Mouse (Mus musculus) heart, embryonic 11.5 days (tissue): ENCODE measurements around the gene Smarcd1. TPM values are rescaled to one million over a fixed set of nuclear protein-coding genes. Genes with fewer than 3 reads are reported as not detected.
A peak's percentile ranks its signal among the peaks of the same experiment; 100 is the strongest.

Experiments
- ATAC-seq: fragments of 200-750 bp; cut with Nextera tagmentation; replicated peaks from 2 replicates; pipeline ENCODE4 v1.8.0; 2017; ENCODE audit warnings: moderate library complexity; ENCODE audit not compliant: insufficient number of reproducible peaks, low FRiP score, low TSS enrichment
- H3K27ac ChIP-seq: fragments of 300-500 bp; sonication (generic); 2 replicates; pipeline ENCODE4 v1.5.1; 2014; ENCODE audit warnings: mild to moderate bottlenecking, low read depth, low read length
- H3K27me3 ChIP-seq: fragments of 300-500 bp; sonication (generic); 2 replicates; pipeline ENCODE4 v1.6.1; 2014; ENCODE audit warnings: mild to moderate bottlenecking, low read length, mixed read lengths; ENCODE audit not compliant: control insufficient read depth, insufficient read depth
- H3K36me3 ChIP-seq: fragments of 300-500 bp; sonication (generic); 2 replicates; pipeline ENCODE4 v1.6.1; 2014; ENCODE audit warnings: mild to moderate bottlenecking, low read length, moderate library complexity, mixed read lengths; ENCODE audit not compliant: control insufficient read depth, insufficient read depth
- H3K4me1 ChIP-seq: fragments of 300-500 bp; sonication (generic); 2 replicates; pipeline ENCODE4 v1.6.1; 2014; ENCODE audit warnings: low read length; ENCODE audit not compliant: control insufficient read depth, insufficient read depth
- H3K4me2 ChIP-seq: fragments of 300-500 bp; sonication (generic); 2 replicates; pipeline ENCODE4 v1.6.1; 2014; ENCODE audit warnings: mild to moderate bottlenecking, moderate library complexity
- H3K4me3 ChIP-seq: fragments of 300-500 bp; sonication (generic); 2 replicates; pipeline ENCODE4 v1.5.1; 2014; ENCODE audit warnings: low read depth, low read length
- H3K9ac ChIP-seq: fragments of 300-500 bp; sonication (generic); 2 replicates; pipeline ENCODE4 v1.6.1; 2014; ENCODE audit warnings: mild to moderate bottlenecking, low read depth, low read length, moderate library complexity
- H3K9me3 ChIP-seq: fragments of 300-500 bp; sonication (generic); replicated peaks from 2 replicates; pipeline ENCODE4 v1.6.1; 2016; ENCODE audit warnings: low read length; ENCODE audit not compliant: control insufficient read depth
- WGBS: fragments of 180-500 bp; shearing (Covaris S2); extraction: QIAGEN DNeasy Blood & Tissue Kit; methylation state at CpG from one replicate; pipeline ENCODE4 v1.1.7; 2014; ENCODE audit not compliant: insufficient replicate concordance; 5-methylcytosine and 5-hydroxymethylcytosine counted together
- polyA plus RNA-seq: library from polyadenylated mRNA; unstranded; fragments of >200 nt; fragmentation: Nextera tagmentation; extraction: Ambion mirVana; gene quantifications from 2 replicates; pipeline ENCODE4 v1.2.1, GENCODE M21; 2014

Smarcd1 gene
- polyA plus RNA-seq, 1 experiment from 2014 or later, result 24.8 TPM

DNA sequence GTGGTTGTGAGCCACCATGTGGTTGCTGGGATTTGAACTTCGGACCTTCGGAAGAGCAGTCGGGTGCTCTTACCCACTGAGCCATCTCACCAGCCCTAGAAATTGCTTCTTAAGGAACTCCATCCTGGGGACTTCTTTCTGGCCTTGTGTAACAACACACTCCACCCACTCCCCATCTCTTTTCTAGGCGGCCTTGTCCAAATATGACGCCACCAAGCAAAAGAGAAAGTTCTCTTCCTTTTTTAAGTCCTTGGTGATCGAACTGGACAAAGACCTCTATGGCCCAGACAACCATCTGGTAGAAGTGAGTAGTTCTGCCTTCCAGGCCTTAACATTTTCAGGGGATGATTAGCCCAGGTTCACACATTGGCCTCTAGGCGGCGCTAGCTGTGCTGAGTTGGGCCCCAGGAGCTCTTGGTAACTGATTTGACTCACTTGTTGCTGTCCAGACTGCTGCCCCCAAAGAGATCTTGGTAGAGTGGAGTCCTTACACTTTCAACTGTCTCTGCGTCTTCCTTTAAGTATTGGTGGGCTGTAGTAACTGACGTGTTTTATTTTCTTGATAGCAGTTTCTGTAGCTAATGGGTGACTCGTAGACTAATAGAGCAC lies 3.6 kb downstream of the Smarcd1 start, which contains the start of gene Gm17349:
Gene Gm17349, minus strand, starts transcription at position 51 of the 609 bp plus-strand sequence.
- Histone ChIP-seq H3K4me1 (peaks cover 38% of the 10 kb centered on the region), H3K36me3 (peaks cover 32% of the 10 kb centered on the region), H3K4me3 (peak within 1 kb of the TSS; percentile 8; the same call in 1 of the 2 replicates)

DNA sequence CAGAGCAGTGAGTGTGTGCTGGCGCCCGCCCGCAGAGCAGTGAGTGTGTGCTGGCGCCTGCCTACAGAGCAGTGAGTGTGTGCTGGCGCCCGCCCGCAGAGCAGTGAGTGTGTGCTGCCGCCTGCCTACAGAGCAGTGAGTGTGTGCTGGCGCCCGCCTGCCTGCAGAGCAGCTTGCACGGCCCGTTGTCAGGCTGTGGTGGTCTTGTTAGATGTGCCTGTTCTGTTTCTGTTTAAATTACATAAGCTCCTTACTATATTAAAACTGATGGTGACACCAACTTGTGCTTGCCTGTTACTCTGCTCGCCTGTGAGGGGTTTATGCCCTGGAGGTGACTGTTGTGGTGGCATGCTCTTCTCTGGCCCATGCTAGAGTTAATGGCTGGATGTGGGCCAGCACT lies 6.2 kb downstream of the Smarcd1 start:
- Histone ChIP-seq H3K27me3 (no peaks in the 10 kb centered on the region), H3K36me3 (peaks cover 50% of the 10 kb centered on the region), H3K4me2 (no peak overlapping the region), H3K4me3 (no peak overlapping the region), H3K4me1 (peaks cover 24% of the 10 kb centered on the region), H3K9me3 (no peaks in the 10 kb centered on the region), H3K27ac (no peak overlapping the region), H3K9ac (no peak overlapping the region)
- WGBS, result 94% methylated on average over 13 of the region's 13 CpGs
- no peak for ATAC-seq

More for the DNA sequence above, 3.6 kb downstream of the Smarcd1 start, which contains the start of gene Gm17349:
- no peak for ATAC-seq
- peak within 1 kb of the TSS; percentile 82 for H3K4me2 ChIP-seq
- H3K27me3 ChIP-seq, result no peaks in the 10 kb centered on the region
- 67% methylated on average over 11 of the region's 11 CpGs for WGBS
- H3K27ac ChIP-seq, result peak within 1 kb of the TSS; percentile 98
- no peaks in the 10 kb centered on the region for H3K9me3 ChIP-seq
- H3K9ac ChIP-seq, result peak within 1 kb of the TSS; percentile 55; the same call in 1 of the 2 replicates

DNA sequence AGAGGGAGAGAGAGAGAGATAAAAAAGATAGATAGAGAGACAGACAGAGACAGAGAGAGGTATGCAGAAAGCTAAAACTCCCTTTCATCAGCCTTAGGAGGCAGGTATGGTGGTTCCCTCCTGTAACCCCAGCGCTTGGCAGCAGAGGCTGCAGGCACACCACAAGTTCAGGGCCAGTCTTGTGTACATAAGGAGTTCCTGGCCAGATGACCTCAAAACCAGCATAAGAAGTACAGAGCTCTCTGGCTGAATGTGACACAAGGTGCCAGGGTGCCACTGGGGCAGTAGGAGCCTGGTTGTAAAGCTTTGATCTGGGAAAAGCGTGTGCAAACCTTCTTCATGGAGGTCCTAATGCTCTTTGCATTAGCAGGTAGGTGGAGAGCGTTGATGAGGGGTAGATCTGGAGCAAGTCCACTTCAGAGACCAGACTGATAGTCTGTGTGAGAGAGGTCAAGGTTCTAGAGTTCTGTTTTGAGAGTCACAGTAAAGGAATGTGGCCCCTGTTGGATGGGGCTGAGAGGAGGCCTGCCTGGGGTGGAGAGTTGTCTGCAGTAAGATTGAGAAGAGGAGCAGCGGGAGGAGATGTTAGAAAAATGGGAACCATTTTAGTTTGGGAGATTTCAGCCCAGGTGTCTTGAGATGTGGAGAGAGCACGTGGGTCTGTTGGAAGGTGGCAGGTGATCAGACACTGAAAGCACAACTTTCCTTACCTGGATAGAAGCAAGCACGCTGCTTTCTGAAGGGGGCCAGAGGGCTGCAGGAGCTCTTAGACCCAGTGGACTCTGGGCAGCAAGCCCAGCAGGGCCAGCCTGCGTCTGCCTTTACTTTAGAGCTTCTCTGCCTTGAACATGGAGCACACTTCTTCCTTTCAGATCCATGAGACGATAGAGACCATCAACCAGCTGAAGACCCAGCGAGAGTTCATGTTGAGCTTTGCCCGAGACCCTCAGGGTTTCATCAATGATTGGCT lies 8.6 kb downstream of the Smarcd1 start:
- no peak overlapping the region for H3K27ac ChIP-seq
- H3K9me3 ChIP-seq, result no peaks in the 10 kb centered on the region
- no peak overlapping the region for H3K4me3 ChIP-seq
- peaks cover 52% of the 10 kb centered on the region for H3K36me3 ChIP-seq
- no peaks in the 10 kb centered on the region for H3K27me3 ChIP-seq
- no peak for ATAC-seq
- H3K4me2 ChIP-seq, result no peak overlapping the region
- WGBS, result 85% methylated on average over 10 of the region's 10 CpGs
- H3K4me1 ChIP-seq, result peaks cover 12% of the 10 kb centered on the region; the same call in 1 of the 2 replicates
- no peak overlapping the region for H3K9ac ChIP-seq

DNA sequence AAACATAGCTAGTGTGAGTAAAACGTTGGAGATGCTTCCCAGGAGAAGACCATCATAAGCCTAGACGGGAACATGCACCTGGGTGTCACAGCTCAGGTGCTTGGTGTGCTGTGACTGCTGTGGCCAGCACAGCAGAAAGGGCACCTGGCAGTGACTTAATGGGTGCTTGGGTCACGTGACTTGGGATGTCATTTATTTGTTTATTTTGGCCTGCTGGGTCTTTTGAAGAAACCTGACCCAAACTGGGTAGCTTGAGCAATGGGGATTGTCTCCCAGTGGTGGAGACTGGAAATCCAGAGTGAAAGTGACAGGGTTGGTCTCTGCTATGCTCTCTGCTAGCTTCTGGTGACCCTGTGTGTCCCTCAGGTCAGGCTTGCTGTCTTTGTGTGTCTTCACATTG lies 9.6 kb downstream of the Smarcd1 start:
- Histone ChIP-seq H3K4me2 (no peak overlapping the region), H3K27me3 (no peaks in the 10 kb centered on the region), H3K9ac (no peak overlapping the region), H3K27ac (no peak overlapping the region), H3K4me3 (no peak overlapping the region), H3K36me3 (peaks cover 45% of the 10 kb centered on the region), H3K4me1 (peaks cover 11% of the 10 kb centered on the region; the same call in 1 of the 2 replicates), H3K9me3 (no peaks in the 10 kb centered on the region)
- ATAC-seq, result no peak
- 72% methylated on average over 3 of the region's 3 CpGs for WGBS

DNA sequence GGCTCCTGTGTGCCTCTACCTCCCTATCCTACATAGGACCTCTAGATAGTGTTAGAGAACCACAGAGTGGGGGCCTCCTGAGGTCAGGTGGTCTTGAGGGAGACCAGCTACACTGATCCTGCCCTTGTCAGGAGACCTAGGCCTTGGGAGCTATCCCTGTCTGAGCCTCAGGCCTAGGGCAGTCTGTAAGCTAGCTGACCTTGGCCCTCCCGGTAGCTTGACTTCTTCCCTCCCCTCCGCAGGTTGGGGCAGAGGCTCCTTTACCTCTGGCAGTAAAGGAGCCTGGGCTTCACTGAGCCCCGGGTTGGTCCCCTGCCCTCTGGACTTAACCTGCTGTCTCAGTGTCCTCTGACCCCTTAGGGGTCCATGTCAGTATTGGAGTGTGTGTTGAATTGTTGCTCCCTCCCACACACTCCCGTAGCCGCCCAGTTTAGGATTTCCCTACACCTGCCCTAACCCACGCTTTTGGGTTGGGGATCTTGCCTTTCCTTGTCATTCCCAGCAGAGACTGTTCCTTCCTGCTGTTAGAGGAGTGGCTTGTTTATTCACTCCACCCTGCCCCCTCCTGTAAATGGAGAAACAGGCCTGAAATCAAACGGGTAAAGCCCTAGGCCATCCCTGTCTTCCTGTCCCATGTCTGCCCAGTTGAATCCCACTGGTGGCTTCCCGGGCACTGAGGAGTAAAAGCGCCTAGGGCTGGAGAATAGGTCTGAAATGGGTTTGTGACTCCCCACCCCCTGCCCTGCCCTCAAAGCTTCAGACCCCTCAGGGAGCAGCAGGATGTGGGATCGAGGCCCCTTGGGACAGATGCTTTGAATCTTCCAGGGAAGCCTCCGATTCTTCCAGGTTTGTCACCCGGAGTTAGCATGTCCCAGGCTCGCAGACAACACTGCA lies 11.0 kb downstream of the Smarcd1 start:
- no peaks in the 10 kb centered on the region for H3K27me3 ChIP-seq
- H3K36me3 ChIP-seq, result peaks cover 35% of the 10 kb centered on the region
- H3K4me2 ChIP-seq, result no peak overlapping the region
- H3K9ac ChIP-seq, result no peak overlapping the region
- no peaks in the 10 kb centered on the region for H3K9me3 ChIP-seq
- ATAC-seq, result no peak; the same call in 1 of the 2 replicates
- H3K27ac ChIP-seq, result peak overlapping the region; percentile 76; the same call in 1 of the 2 replicates
- H3K4me3 ChIP-seq, result no peak overlapping the region
- 68% methylated on average over 13 of the region's 13 CpGs for WGBS
- peaks cover 11% of the 10 kb centered on the region; the same call in 1 of the 2 replicates for H3K4me1 ChIP-seq

DNA sequence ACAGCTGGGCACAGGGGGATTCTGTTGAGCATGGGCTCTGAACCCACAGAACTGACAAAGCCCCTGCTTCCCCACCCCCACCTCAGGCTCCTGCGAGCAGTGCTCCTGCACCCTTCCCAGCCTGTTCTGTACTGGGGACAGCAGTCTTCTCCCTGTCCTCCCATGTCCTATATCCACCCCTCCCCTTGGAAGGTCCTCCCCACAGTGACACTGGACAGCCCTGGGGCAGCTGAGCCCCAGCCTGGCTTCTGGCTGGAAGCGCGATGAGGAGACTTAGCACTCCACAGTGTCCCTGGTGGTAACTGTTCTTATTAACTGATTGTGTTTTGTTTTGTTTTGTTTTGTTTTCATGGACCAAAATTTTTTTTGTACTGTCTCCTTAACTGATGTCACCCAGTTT lies 11.6 kb downstream of the Smarcd1 start:
- H3K36me3 ChIP-seq, result peaks cover 33% of the 10 kb centered on the region
- no peaks in the 10 kb centered on the region for H3K9me3 ChIP-seq
- peaks cover 11% of the 10 kb centered on the region; the same call in 1 of the 2 replicates for H3K4me1 ChIP-seq
- no peak overlapping the region for H3K4me2 ChIP-seq
- WGBS, result 72% methylated on average over 3 of the region's 3 CpGs
- H3K27ac ChIP-seq, result peak overlapping the region; percentile 76
- ATAC-seq, result no peak
- H3K9ac ChIP-seq, result no peak overlapping the region
- H3K4me3 ChIP-seq, result no peak overlapping the region
- H3K27me3 ChIP-seq, result no peaks in the 10 kb centered on the region

DNA sequence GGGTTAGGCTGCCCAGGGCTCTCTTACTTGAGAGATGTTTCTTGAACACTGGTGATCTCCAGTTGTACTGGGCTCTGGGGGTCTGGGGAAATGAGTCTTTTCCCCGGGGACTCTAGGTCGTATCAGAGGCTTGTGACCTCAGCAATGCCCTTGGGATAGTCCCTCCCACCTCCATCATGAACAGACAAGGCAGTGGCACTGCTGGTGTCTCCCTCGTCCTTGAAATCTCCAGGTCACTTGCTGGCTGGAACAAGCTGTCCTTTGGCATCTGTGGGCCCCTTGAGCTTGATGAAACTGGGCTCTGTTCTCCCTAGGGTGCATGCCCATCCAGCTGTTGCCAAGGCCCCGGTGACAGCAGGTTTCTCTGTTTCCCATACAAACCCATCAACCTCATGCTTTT lies 12.3 kb downstream of the Smarcd1 start:
- WGBS, result 50% methylated on average over 4 of the region's 4 CpGs
- H3K4me2 ChIP-seq, result no peak overlapping the region
- H3K9me3 ChIP-seq, result no peaks in the 10 kb centered on the region
- peaks cover 29% of the 10 kb centered on the region for H3K36me3 ChIP-seq
- H3K4me3 ChIP-seq, result no peak overlapping the region
- peak overlapping the region; percentile 23 for H3K9ac ChIP-seq
- peak overlapping the region; percentile 76 for H3K27ac ChIP-seq
- H3K4me1 ChIP-seq, result peaks cover 11% of the 10 kb centered on the region; the same call in 1 of the 2 replicates
- no peaks in the 10 kb centered on the region for H3K27me3 ChIP-seq
- ATAC-seq, result 0 out of 2 replicates have a peak, but pooled peaks have one; percentile 15

DNA sequence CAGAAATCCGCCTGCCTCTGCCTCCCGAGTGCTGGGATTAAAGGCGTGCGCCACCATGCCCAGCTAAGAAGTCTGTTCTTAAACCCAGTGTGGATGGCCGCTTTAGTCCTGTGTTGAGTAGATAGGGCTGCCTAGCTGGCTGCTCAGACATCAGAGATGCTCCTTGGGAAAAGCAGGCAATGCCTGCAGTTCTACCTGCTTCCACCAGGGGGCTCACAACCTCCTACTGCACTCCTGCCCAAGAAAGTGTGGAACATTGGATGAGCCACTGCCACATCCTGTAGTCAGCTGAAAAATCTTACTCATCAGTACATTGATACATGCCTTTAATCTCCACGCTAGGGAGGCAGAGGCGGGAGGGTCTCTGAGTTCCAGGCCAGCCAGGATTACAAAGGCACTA lies 12.9 kb downstream of the Smarcd1 start:
- peaks cover 25% of the 10 kb centered on the region for H3K36me3 ChIP-seq
- H3K27ac ChIP-seq, result peak overlapping the region; percentile 76
- no peaks in the 10 kb centered on the region for H3K9me3 ChIP-seq

More for the DNA sequence above, 12.9 kb downstream of the Smarcd1 start:
- no peak overlapping the region for H3K9ac ChIP-seq
- ATAC-seq, result no peak
- peaks cover 11% of the 10 kb centered on the region; the same call in 1 of the 2 replicates for H3K4me1 ChIP-seq
- WGBS, result 43% methylated on average over 7 of the region's 7 CpGs
- H3K4me3 ChIP-seq, result no peak overlapping the region
- H3K27me3 ChIP-seq, result no peaks in the 10 kb centered on the region
- H3K4me2 ChIP-seq, result no peak overlapping the region
